Mouse (Mus musculus): Measurements from ENCODE around the gene Ap5z1.

DNA sequence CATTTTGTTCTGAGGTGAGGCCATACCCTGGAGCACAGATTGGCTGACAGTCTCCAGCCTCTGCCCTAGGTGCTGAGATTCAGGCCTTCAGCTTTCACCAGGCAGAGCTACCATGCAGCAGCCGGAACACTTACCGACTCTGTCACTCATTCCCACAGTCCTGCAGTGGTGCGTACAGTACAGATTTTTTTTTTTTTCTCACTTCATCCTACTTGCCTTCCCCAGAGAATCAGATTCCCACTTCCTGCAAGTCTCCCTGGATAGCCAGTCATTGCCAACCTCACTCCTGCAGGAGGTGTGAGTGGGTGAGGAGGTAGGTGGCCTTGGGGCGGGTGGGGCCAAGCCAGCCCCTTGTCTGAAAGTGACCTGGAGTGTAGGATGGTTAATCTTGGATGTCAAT is 43.4 kb upstream of the Ap5z1 start:
- TF ChIP-seq CTCF (IDR thresholded peaks at IDR 0.05; ENCODE audit: insufficient read depth, low read length) = no peak
- no peak for TF ChIP-seq POLR2A (IDR thresholded peaks at IDR 0.05; ENCODE audit: borderline replicate concordance, extremely low read depth, low read depth, low read length)

Measured in lung, adult 2 months (tissue).